Comparison of ENCODE assay signal across 11 mouse cellular contexts in genomic region chr14:98958978-98959658, GRCm38 (mm10). TPM values are rescaled to one million over a fixed set of nuclear protein-coding genes. Genes with fewer than 3 reads are reported as not detected.
DNase-seq lines count a peak whose midpoint lies in the region; ATAC-seq and TF ChIP-seq lines count a peak whose summit lies in the region.
"Had no signal": no experiment of that assay in that cellular context is flagged by ENCODE, and none has a peak within 500 bp of the region (broad histone marks: within the 10 kb centered on the region; RNA-seq: fewer than 3 reads in every experiment).

No protein-coding gene starts in this region.

- H3K9ac ChIP-seq in kidney, embryonic 16.5 days (replicated peaks; ENCODE audit: low read length) = no peak overlapping the region
- H3K9ac ChIP-seq in hindbrain, embryonic 13.5 days = no peak overlapping the region
- no peak overlapping the region for H3K9ac ChIP-seq in neural tube, embryonic 13.5 days
- H3K9ac ChIP-seq: limb, embryonic 12.5 days had no signal

- H3K4me2 ChIP-seq in kidney, embryonic 16.5 days (replicated peaks; ENCODE audit: low read depth, low read length) = no peak overlapping the region
- H3K4me2 ChIP-seq in hindbrain, embryonic 13.5 days = no peak overlapping the region
- H3K4me2 ChIP-seq in neural tube, embryonic 13.5 days = no peak overlapping the region
- H3K4me2 ChIP-seq: limb, embryonic 12.5 days had no signal

- peak; percentile 59; the same call in 1 of the 2 replicates for ATAC-seq in kidney, embryonic 16.5 days (ENCODE audit: low FRiP score, low TSS enrichment)
- ATAC-seq in hindbrain, embryonic 13.5 days (ENCODE audit: low FRiP score) = peak; percentile 66
- 0 out of 2 replicates have a peak, but pooled peaks have one; percentile 67 for ATAC-seq in neural tube, embryonic 13.5 days (ENCODE audit: low read depth)
- no peak for ATAC-seq in megakaryocyte-erythroid progenitor cell, adult 5-6 weeks (replicated peaks; ENCODE audit: low FRiP score, low TSS enrichment, poor library complexity, severe bottlenecking)

- no peak overlapping the region for H3K27ac ChIP-seq in kidney, embryonic 16.5 days (ENCODE audit: low read length)
- no peak overlapping the region for H3K27ac ChIP-seq in hindbrain, embryonic 13.5 days
- no peak overlapping the region for H3K27ac ChIP-seq in neural tube, embryonic 13.5 days (replicated peaks)
- H3K27ac ChIP-seq: limb, embryonic 12.5 days had no signal

- intact Hi-C loops in gastrocnemius, postnatal 14 days (cut with DNase I; ENCODE audit: low total_unique reads) = no loop called here

- TF ChIP-seq POLR2A in brain, embryonic 14.5 days (IDR thresholded peaks at IDR 0.05; ENCODE audit: borderline replicate concordance, extremely low read depth, insufficient read depth, insufficient read length, poor library complexity, severe bottlenecking) = no peak

- DNase-seq in kidney, postnatal 36 days = no peak
- peak; percentile 74 for DNase-seq in brain, embryonic 14.5 days (ENCODE audit: low read depth)
- no peak for DNase-seq in gastrocnemius, postnatal 14 days
- DNase-seq in spleen, postnatal 4 days (ENCODE audit: low spot score in 2 of 2) = no peak
- DNase-seq: gastrocnemius, postnatal 36 days; kidney, adult 8-10 months had no signal

- no peaks in the 10 kb centered on the region for H3K36me3 ChIP-seq in kidney, embryonic 16.5 days (ENCODE audit: insufficient read depth, low read length)
- H3K36me3 ChIP-seq in hindbrain, embryonic 13.5 days = no peaks in the 10 kb centered on the region
- H3K36me3 ChIP-seq in neural tube, embryonic 13.5 days = no peaks in the 10 kb centered on the region
- H3K36me3 ChIP-seq: limb, embryonic 12.5 days had no signal

- no peaks in the 10 kb centered on the region for H3K4me1 ChIP-seq in kidney, embryonic 16.5 days (ENCODE audit: insufficient read depth, low read length)
- no peaks in the 10 kb centered on the region for H3K4me1 ChIP-seq in hindbrain, embryonic 13.5 days (replicated peaks)
- H3K4me1 ChIP-seq in neural tube, embryonic 13.5 days (replicated peaks) = 0 out of 2 replicates have a peak, but pooled peaks cover 3% of the 10 kb centered on the region

- H3K9me3 ChIP-seq in kidney, embryonic 16.5 days (ENCODE audit: low read length) = no peaks in the 10 kb centered on the region
- H3K9me3 ChIP-seq in hindbrain, embryonic 13.5 days = no peaks in the 10 kb centered on the region
- H3K9me3 ChIP-seq in neural tube, embryonic 13.5 days = no peaks in the 10 kb centered on the region
- H3K9me3 ChIP-seq: limb, embryonic 12.5 days had no signal

- H3K4me3 ChIP-seq in kidney, embryonic 16.5 days (ENCODE audit: low read length) = no peak overlapping the region
- H3K4me3 ChIP-seq in hindbrain, embryonic 13.5 days = no peak overlapping the region
- no peak overlapping the region for H3K4me3 ChIP-seq in neural tube, embryonic 13.5 days
- H3K4me3 ChIP-seq: limb, embryonic 12.5 days had no signal

- H3K27me3 ChIP-seq in kidney, embryonic 16.5 days (ENCODE audit: insufficient read depth, low read length) = no peaks in the 10 kb centered on the region
- no peaks in the 10 kb centered on the region for H3K27me3 ChIP-seq in hindbrain, embryonic 13.5 days
- H3K27me3 ChIP-seq in neural tube, embryonic 13.5 days = no peaks in the 10 kb centered on the region
- H3K27me3 ChIP-seq: limb, embryonic 12.5 days had no signal

- TF ChIP-seq CTCF in brain, embryonic 14.5 days (IDR thresholded peaks at IDR 0.05; ENCODE audit: borderline replicate concordance, extremely low read depth, insufficient read depth, insufficient read length) = peak; percentile 17; the same call in 1 of the 2 replicates

- WGBS in kidney, embryonic 16.5 days = 57% methylated on average over 17 of the region's 17 CpGs
- WGBS in hindbrain, embryonic 13.5 days = 64% methylated on average over 17 of the region's 17 CpGs
- WGBS in neural tube, embryonic 13.5 days = 67% methylated on average over 17 of the region's 17 CpGs

RNA-seq across cellular contexts. Expression of gene Rpl36a-ps1, which starts 35.0 kb away (rescaled TPM):
- polyA plus RNA-seq in kidney, embryonic 16.5 days (2015; fragmentation: Nextera tagmentation; extraction: Ambion mirVana) = 0.82 and 2.1 TPM in 2 replicates
- polyA plus RNA-seq in brain, embryonic 14.5 days (2012; rRNA removed) = 2.0 and 2.6 TPM in 2 replicates
- polyA plus RNA-seq in hindbrain, embryonic 13.5 days (2015; fragmentation: Nextera tagmentation; extraction: Ambion mirVana) = 0.74 TPM in 1 of 2 replicates, not detected in the other
- polyA plus RNA-seq in neural tube, embryonic 13.5 days (2015; fragmentation: Nextera tagmentation; extraction: Ambion mirVana) = 1.1 TPM in 1 of 2 replicates, not detected in the other
- 1 to 10 TPM; 2.2 to 2.4 TPM for total RNA-seq in gastrocnemius, postnatal 14 days (2021)
- 37.5 and 41.1 TPM in 2 replicates for total RNA-seq in megakaryocyte-erythroid progenitor cell, adult 5-6 weeks (2014; fragmentation: Nextera tagmentation)
- total RNA-seq in megakaryocyte-erythroid progenitor cell, adult 5-6 weeks (2017) = 8.1 and 34.3 TPM in 2 replicates
